ENCODE assay signal across 34 mouse cellular contexts in the genomic region with DNA sequence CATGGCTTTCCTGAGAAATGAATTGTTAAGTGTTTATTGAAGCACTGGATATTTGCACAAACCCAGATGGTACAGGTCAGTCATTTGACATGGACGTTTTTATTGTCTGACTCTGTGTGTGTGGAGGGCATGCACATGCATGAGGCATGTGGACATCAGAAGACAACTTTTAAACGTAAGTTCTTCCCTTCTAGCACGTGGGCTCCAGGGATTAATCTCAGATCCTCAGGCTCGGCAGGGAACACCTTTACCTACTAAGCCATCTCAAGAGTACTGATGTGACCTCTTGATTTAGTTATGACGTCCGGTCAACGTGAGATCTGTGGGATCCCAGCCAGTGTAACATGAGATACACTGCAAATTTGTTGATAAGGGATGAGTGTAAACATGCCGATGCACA.
"Had no signal": no experiment of that assay in that cellular context is flagged by ENCODE, and none has a peak within 500 bp of the region (broad histone marks: within the 10 kb centered on the region; RNA-seq: fewer than 3 reads in every experiment).

No protein-coding gene starts in this region.

- H3K36me3 ChIP-seq: heart, embryonic 10.5 days; heart, embryonic 12.5 days; heart, embryonic 13.5 days; heart, embryonic 15.5 days; hindbrain, embryonic 10.5 days; hindbrain, embryonic 12.5 days; hindbrain, embryonic 13.5 days; hindbrain, embryonic 15.5 days; intestine, embryonic 15.5 days; kidney, embryonic 15.5 days had no signal

- ATAC-seq: hindbrain, embryonic 16.5 days; hindbrain, postnatal 0 days; inflammation-experienced regulatory T-cells, adult 6 months; intestine, embryonic 15.5 days; intestine, embryonic 16.5 days had no signal

- H3K27ac ChIP-seq: heart, embryonic 10.5 days; heart, embryonic 13.5 days; heart, embryonic 15.5 days; hindbrain, embryonic 10.5 days; hindbrain, embryonic 12.5 days; hindbrain, embryonic 13.5 days; hindbrain, embryonic 14.5 days; hindbrain, embryonic 15.5 days; hindbrain, postnatal 0 days; intestine, embryonic 15.5 days; kidney, embryonic 15.5 days; kidney, postnatal 0 days; layer of hippocampus, adult 2 months had no signal

- H3K4me3 ChIP-seq: heart, embryonic 10.5 days; heart, embryonic 12.5 days; heart, embryonic 13.5 days; heart, embryonic 15.5 days; hindbrain, embryonic 10.5 days; hindbrain, embryonic 12.5 days; hindbrain, embryonic 13.5 days; hindbrain, embryonic 15.5 days; intestine, embryonic 15.5 days; kidney, embryonic 15.5 days; layer of hippocampus, adult 2 months had no signal

- H3K4me1 ChIP-seq: heart, embryonic 10.5 days; heart, embryonic 12.5 days; heart, embryonic 13.5 days; heart, embryonic 15.5 days; hindbrain, embryonic 10.5 days; hindbrain, embryonic 12.5 days; hindbrain, embryonic 13.5 days; hindbrain, embryonic 15.5 days; intestine, embryonic 15.5 days; kidney, embryonic 15.5 days had no signal

- H3K9ac ChIP-seq: heart, embryonic 12.5 days; heart, embryonic 13.5 days; heart, embryonic 15.5 days; hindbrain, embryonic 12.5 days; hindbrain, embryonic 13.5 days; hindbrain, embryonic 14.5 days; hindbrain, embryonic 15.5 days; intestine, embryonic 15.5 days; kidney, embryonic 15.5 days had no signal

- H3K9me3 ChIP-seq: heart, embryonic 10.5 days; heart, embryonic 12.5 days; heart, embryonic 13.5 days; heart, embryonic 15.5 days; hindbrain, embryonic 10.5 days; hindbrain, embryonic 12.5 days; hindbrain, embryonic 13.5 days; hindbrain, embryonic 15.5 days; intestine, embryonic 15.5 days; kidney, embryonic 15.5 days had no signal

- H3K27me3 ChIP-seq: heart, embryonic 12.5 days; heart, embryonic 13.5 days; heart, embryonic 15.5 days; hindbrain, embryonic 12.5 days; hindbrain, embryonic 13.5 days; hindbrain, embryonic 15.5 days; intestine, embryonic 15.5 days; kidney, embryonic 15.5 days had no signal

- DNase-seq: heart, postnatal 10 days; heart, postnatal 14 days; heart, postnatal 36 days; heart, postnatal 4 days; kidney, adult 11 months; kidney, adult 18-20 months; kidney, adult 2 months; kidney, adult 8-10 months; kidney, adult 9 months; kidney, postnatal 10 days; kidney, postnatal 14 days; kidney, postnatal 25 days; kidney, postnatal 36 days; kidney, postnatal 4 days; layer of hippocampus, adult 9-11 months; layer of hippocampus, postnatal 36 days had no signal

- H3K4me2 ChIP-seq: heart, embryonic 11.5 days; heart, embryonic 12.5 days; heart, embryonic 13.5 days; heart, embryonic 15.5 days; hindbrain, embryonic 12.5 days; hindbrain, embryonic 13.5 days; hindbrain, embryonic 14.5 days; hindbrain, embryonic 15.5 days; intestine, embryonic 15.5 days; kidney, embryonic 15.5 days had no signal
